Mouse (Mus musculus) retina, postnatal 7 days (tissue): ENCODE measurements around the gene Gmds.

ENCODE experiments used
- DNase-seq: peaks from one replicate; pipeline ENCODE4 v3.0.0-alpha.2; 2012; ENCODE audit warnings: low read depth, low spot score

Gmds gene

DNA sequence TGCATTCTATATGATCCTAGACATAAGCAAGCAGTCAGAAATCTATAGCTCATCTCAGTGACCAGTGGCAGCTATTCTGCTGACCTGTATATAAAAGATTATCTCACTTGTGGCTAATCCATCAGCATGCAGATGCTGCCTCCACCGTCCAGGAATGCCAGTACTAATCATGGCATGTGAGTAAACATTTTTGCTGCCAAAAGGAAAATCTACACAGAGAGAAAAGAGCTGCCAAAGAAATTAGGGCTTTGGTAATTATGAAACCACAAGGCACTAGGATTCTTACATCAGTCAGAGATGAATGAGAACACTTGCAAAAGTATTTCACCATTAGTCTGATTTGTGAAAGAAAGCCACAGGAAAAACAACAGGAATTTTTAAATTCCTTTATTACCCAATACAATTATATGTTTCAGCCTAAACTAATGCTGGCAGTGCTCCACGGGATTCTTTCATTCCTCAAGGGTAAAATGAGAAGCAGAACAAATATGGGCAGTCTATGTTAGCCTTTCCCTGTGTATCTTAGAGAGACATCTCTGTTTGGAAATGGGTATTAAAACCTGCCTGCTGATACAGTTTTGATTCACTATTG is 71.3 kb downstream of the Gmds start:
- DNase-seq, result peak; percentile 2

DNA sequence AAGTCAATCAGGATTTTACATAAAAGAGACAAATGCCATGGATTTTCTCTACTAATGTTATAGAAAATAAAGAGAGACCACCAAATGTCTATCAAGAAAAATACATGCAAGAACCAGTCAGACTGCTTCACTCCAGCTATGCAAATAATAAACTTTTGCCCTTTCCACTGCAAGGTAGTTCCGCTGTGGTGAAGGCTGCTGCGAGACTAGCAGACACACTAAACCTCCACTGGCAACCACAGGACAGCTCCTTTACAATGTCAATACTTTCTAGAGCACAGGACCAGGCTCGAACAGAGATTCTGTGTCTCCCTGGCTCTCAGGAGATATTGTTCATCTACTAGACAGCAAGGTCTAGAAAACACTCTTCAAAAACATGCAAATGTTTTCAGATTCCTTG is 71.8 kb downstream of the Gmds start:
- no peak for DNase-seq

DNA sequence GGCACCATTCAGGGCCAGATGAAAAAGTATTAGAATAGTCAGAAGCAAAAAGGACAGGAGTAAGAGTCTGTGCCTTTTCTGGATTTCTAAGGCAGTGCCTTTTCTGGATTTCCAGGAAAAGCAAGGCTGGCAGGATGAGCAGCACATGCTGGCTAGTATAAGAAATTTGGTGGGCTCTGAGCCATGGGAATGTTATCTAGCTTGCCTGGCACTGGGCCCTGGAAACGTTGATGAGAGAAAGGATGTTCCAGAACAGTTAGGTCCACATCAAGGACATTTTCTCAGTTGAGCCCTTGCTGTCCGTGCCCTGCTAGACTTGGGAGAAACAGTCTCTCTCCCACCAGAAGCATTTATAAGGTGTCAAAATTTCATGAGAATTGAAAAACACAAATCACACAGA is 82.4 kb downstream of the Gmds start:
- DNase-seq, result no peak

DNA sequence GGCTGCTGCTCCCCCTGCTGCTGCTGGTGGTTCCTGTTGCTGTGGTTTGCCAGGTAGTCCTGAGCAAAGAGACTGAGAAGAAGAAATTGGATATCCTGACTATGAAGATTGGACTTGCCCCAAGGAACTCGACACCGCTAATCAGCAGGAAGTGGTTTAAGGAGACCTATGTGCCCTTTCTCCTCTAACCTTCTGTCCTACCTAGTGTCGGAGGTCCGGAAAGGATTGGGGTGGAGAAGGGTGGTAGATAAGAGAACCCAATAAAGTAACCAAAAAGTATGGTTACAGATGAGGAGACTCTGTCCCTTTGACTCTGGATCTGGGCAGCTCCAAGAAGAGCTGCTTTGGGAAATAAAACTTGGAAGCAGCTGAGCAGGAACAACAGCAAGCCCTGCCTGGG is 86.3 kb downstream of the Gmds start:
- DNase-seq, result no peak

DNA sequence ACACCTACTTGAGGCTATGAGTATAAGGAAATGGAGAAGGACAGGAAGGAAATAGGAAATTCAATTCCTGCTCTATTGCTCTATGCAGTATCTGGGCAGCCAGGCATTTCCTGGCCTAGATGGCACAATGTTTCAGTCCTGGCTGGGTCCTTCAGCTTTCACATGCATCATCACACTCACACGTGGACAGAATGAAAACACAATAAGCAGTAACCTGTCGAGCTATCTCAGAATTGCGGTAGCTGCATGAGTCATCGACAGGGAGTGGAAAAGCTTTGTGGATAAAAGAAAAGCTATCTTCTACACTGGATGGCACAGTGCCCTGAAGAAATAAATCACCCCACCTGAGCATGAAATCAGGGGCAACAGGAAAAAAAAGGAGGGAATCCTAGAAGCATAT is 96.3 kb downstream of the Gmds start:
- DNase-seq, result no peak

DNA sequence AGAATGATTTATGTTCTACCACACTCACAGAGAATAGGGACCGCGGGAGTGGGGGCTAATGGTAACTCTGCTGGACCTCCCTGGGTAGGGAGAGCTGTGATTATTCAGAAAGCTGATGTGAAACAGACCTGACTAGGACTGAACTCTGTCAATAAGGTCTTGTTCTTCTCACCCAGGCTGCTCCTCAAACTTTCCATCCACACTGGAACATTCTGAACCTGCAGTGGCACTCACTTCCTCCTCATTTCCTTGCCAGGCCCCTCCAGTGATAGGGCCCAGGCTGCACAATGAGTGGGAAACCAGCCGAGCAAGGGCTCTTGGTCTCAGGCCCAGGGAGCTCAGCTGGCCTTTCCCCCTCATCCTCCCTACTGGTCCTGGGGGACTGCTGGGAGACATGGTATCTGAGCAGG is 102.3 kb downstream of the Gmds start:
- no peak for DNase-seq

DNA sequence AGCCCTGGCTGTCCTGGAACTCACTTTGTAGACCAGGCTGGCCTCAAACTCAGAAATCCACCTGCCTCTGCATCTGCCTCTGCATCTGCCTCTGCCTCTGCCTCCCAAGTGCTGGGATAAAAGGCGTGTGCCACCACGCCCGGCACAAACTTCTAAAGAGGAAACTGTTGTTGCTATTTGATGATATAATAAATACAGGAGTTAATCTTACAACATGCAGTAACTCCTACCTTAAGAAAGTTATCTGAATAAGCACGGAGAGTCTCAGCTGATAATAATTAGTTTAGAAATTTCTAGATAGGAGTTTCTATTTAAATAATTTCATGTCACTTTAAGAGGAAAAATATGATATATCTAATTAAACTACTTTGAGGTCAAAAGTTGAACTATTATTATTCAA is 103.5 kb downstream of the Gmds start:
- DNase-seq, result no peak

DNA sequence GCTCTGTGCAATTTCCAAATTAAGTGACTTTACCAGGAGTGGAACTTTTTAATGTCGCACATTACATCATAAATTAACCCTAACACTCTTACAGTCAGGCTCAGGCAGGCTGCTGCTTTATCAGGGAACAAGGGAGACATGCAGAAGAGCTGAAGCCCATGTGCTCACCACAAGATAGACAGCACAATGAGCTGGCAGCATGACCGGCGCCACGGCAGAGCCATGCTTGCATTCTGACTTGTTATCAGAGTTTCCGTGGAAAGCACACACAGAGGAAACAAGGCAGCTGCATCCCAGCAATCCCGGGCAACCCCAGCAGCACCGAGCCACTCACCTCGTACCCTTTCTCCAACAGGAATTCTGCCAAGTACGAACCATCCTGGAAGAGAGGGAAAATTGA is 104.5 kb downstream of the Gmds start:
- DNase-seq, result no peak

DNA sequence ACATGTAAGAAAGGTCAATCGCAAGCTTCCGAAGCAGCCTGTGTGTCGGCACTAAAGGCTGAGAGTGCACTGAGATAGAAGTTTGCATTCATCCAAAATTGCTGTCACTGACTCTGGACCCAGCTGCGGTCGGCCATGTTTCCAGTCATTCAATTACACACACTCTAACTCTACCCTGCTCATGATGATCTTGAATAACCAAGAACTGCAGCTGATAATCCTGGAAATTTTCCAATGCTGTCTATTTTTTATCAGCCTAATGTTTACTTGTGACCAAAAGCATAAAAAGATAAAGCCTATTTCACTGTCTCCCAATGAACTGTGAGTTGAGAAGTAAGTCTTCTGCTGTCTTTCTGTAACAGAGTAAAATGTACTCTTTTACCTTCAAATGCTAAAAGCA is 106.1 kb downstream of the Gmds start:
- no peak for DNase-seq

DNA sequence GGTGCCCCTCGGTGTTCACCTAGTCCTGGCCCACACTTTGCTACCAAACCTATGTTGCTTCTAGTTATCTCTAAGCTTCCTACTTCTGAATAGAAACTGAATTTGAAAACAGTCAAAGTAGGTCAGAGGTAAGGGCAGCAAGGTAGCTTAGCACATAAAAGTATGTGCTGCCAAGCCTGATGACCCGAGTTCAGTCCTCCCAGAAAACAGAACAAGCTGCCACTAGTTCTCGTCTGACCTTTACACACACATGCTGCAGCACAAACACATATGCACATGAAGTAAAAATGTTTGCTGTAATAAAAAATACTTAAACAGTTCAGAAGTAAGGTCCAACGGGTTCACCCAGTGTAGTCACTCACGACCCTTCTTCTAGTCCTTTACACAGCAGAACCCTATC is 106.6 kb downstream of the Gmds start:
- DNase-seq, result no peak

DNA sequence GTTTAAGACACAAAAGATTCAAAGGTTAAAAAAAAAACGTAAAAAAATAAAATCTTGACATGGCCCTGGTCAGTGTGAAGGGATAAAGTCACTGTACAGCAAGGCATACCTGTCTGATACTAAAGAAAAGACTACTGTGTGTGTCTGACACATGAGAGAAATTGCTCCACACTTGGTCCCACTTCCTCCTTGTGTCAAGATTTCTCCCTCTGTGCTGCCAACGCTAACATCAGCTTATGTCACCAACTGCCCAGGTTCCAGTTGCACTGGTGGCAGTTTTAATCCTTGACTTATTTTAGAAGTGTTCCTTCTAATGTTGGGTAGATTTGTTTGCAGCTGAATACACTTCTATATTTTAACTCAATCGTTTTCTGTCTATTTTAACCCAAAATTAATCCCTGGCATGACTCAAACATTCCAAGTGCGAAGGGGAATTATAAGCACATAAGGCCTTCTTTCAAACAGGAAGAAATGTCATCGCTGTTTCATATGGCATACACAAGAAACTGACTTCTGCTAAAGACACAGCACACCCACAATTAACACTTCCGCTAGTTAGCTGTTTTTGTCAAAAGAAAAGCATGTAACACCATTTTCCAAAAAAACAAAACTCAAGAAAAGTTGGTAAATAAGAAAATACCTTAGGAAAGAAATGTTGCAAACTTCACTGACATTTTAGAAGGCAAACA is 110.5 kb downstream of the Gmds start:
- DNase-seq, result no peak

DNA sequence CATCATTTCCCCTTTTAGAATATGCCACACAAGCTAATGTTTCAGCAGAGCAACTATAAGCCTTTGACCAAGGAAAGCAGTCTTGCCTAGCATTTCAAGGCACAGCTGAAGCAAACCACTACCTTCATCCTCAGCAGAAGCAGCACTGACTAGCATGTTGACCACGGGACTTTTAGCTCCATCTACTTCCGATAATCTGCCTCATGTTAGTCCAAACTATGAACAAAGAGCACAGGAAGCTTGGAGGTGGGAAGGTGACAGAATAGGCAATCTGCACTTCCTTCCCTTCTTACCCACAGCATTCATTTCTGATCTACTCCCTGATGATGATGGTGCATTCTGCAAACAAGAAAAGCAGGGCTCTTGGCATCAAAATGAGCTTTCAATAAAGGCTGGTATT is 120.9 kb downstream of the Gmds start:
- DNase-seq, result no peak

DNA sequence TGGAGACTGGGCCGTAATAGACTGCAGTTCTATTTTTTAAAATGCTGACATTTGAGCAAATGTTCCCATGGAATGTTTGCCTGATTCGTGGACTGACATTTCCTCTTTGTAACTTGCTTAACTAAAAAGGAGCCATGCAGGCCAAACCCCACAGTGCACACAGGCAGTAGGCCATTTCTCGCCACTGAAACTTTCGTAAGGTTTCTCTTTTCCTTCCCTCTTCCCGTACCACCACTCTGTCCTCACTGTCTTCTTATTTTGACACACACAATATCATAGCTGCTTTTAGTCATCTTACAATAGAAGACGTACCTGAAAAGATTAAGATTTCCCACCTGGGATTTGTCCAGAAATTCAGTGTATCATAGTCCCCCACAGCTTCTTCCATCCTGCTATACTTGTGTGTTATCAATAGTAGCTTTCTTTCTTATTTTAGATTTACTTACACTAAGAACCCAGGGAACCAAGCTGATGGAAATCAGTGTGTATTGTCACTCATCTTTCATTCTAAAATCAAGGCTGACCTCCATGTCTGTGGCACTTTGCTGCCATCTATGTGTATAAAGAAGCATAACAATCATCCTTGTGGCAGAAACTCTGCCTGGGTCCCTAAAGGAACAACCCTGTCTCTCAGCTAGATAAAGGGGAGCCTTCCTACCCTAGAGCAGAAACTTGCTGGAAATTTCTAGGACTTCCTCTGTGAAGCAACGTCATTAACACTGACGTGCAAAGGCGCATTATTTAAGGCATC is 124.7 kb downstream of the Gmds start:
- DNase-seq, result peak; percentile 29

DNA sequence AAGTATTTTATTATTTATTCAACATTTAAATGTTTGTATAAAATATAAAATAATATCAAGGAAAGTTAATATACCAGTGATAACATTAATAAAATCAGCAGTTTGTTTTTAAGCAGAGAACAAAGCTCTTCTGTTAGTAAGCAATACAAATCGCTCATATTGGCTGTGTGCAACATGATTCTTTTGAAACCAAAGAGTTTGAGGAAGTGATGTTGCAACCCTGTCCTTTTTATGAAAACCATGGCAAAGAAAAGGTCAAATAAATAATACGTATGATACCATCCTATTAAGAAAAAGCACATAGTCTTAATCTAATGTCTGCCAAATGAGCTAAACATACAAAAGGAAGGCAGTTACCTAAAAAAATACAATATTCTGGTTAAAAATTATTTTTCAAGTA is 126.4 kb downstream of the Gmds start:
- DNase-seq, result no peak

DNA sequence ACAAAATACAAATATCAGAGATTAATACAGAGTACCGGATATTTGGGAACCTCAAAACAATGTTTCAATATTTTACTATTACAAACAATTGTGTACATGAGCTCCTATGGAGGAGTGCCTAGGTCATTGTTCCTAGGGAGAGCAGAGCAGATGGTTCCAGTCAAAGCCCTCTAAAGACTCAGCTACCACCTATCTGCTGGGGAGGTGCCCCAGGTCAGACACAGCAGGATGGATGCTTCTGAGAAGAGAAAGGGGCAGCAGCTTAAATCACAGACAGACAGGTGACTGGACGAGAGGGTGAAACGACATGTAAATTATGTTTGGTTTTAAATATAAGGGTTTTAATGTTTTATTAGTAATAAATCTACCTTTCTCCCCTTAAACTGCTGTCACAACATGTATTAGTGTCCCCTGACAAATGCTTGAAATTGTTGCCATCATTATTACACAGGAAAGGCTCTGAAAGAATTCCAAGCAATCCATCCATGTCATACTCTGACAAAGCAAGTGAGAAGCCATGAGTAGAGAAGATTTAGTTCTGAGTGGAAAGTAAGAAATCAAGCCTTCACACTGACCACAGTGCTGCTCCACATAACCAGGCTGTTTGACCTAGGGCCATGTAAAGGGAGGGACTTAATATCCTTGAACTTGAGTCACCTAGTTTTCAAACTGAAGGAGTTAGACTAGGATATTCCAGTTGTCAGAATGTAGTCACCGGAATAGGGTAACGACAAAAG is 131.2 kb downstream of the Gmds start:
- no peak for DNase-seq

DNA sequence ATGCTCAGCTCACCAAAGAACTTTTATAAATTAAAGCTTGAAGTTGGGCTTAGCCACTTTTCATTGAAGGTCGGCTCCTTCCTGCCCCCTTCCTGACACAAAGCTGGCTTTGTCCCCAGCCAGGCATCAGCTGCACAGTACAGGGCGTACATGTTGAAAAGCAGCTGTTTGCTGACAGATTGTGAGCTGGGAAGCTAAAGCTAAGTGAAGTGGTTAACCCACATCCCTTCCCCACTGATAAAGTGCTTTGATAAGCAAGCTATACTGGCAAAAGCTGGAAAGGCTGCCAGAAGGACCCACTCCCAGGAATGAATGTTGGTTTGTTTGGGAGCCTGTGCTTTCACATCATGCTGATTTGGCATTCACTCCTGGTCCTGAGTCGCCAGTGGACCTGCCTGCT is 158.6 kb downstream of the Gmds start:
- DNase-seq, result no peak

DNA sequence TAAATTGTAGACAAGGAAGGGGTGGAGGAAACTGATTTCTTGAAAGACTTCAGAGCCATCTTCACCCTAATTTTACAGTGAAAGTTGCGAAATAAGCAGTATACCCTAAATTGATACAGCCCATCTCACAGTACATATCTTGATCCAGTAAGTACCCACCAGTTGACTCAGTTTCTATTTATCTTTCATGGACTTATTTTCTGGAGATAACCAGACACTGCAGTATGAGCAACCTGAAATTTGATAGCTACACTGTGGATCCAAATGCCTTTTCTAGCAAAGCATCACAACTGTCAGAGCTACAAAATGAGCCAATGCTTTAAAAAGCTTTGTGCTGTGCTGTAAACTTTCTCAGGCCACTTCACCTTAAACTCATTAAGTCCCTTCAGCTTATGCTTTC is 159.9 kb downstream of the Gmds start:
- no peak for DNase-seq

DNA sequence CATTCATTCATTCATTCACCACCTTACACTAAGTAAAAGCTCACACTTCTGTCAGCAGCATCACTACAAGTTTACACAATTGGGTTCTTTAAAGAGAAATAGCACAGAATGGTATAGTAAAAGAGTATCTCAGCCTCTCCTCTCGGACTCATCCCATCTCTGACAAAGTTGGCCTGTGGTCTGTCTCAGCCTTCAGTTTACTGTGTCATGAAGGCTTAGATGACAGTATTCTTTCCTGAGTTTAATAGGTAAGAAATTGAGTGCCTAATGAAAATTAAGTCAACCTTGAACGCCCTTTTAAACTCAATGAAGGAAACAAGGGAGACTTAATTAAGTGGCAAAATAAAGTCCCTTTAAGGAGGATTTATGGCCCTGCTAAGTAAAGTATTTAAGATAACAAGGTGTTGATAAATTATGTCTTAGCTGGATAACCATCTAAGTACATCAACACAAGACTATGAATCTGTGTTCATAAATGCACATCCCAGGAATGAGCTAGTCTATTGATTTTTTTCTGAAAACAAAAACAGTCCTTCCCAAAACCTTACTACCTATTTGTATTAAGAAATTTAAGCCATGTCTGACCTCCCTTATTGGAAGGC is 160.6 kb downstream of the Gmds start:
- no peak for DNase-seq

DNA sequence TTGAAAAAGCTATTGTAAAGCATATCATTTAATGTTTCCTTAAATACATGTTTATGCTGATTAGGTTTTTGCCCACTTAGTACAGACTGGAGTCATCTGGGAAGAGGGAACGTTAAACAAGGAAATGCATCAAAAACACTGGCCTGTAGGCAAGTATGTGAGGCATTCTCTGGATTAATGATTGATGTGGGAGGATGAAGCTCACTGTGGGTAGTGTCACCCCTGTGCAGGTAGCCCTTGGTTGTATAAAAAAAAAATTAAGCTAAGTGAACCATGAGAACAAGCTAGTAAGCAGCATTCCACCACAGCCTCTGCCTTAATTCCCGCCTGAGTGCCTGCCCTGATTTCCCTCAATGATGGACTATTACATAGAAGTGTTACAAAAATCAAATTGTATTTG is 163.5 kb downstream of the Gmds start:
- DNase-seq, result no peak

DNA sequence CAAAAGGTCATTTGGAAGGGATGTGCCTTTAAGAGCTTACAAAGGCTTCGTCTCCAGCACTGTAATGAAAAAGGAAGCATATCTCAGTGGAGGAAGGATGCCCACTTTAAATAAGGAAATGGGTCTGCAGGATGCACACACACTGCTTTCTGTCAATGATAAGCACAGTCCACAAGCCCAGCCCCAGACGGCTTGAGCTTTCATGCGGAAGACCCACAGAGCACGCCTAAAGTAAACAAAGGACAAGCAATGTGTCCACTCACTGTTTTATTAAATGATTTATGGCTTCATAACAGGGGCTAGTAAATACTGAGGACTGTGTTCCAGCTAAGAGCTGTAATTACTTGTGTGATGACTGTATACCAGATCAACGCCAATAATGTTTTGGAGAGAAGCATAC is 169.4 kb downstream of the Gmds start:
- DNase-seq, result no peak

DNA sequence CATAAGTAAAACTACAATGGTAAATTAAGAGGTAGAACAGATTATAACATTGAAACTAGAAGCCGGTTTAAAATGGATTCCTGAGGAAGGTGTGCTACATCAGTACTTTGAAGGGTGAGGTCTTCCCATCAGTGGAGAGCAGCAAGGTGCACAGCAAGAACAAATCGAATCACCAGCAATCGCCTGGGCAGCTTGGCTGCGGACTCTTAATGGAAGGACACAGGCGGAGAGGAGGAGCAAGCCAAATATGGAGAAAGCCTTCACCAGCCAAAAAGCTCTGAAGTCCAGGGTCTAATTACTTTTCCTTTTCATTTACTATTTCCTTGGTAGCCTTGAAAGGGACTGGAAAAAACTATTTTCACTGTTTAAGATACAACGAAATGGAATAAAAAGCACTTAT is 170.7 kb downstream of the Gmds start:
- no peak for DNase-seq

DNA sequence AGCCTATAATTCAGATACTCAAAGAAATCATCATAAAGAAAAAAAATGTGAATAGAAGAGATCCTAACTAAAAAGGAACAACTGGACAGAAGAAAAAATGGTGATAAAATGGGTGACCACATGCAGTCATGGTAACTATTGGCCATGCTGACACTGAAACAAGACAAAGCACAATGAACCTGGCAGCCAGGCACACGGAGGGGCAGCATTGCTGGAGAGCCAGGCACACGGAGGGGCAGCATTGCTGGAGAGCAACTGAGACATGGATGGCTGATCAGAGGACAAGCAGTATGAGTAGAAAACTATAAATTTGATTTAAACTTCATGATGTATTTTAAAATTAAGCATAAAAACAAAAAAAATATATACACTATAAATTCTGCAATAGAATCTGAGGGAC is 173.0 kb downstream of the Gmds start:
- DNase-seq, result no peak
